ENCODE assay signal across 16 mouse cellular contexts in the genomic region with DNA sequence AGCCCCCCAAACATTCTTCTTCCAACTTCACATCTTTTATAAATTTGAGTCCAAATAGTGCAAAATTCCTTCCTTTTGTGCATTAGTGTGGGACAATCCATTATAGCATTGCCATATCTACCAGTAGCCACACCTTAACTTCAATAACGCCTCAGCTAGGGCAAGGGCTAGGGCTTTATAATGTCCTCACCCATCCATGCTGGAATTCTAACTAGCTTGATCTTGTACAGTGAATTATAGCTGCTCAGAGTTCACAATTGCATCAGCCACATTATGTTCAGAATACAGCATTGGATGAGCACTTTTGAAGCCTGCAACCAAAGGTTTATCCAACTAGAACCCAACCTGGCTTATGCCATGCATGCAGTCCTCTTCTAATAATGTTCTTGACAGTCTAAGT.
"Had no signal": no experiment of that assay in that cellular context is flagged by ENCODE, and none has a peak within 500 bp of the region (broad histone marks: within the 10 kb centered on the region; RNA-seq: fewer than 3 reads in every experiment).

No protein-coding gene starts in this region.

- H3K36me3 ChIP-seq: neural tube, embryonic 13.5 days; neural tube, embryonic 15.5 days; stomach, embryonic 15.5 days had no signal

- H3K4me1 ChIP-seq: neural tube, embryonic 13.5 days; neural tube, embryonic 15.5 days; stomach, embryonic 15.5 days had no signal

- H3K27ac ChIP-seq: neural tube, embryonic 13.5 days; neural tube, embryonic 15.5 days; stomach, embryonic 15.5 days; stomach, postnatal 0 days had no signal

- H3K9ac ChIP-seq: neural tube, embryonic 13.5 days; neural tube, embryonic 15.5 days; stomach, embryonic 15.5 days had no signal

- H3K27me3 ChIP-seq: neural tube, embryonic 13.5 days; neural tube, embryonic 15.5 days; stomach, embryonic 15.5 days had no signal

- H3K4me2 ChIP-seq: neural tube, embryonic 13.5 days; neural tube, embryonic 15.5 days; stomach, embryonic 15.5 days had no signal

- DNase-seq: retina, postnatal 1 day; right cerebral cortex, adult 18-20 months; right cerebral cortex, postnatal 14 days; right cerebral cortex, postnatal 25 days; right cerebral cortex, postnatal 4 days; spleen, adult 18-20 months; thymus, adult 18-20 months; thymus, adult 2 months; thymus, postnatal 14 days; thymus, postnatal 25 days; thymus, postnatal 36 days; thymus, postnatal 4 days had no signal

- H3K4me3 ChIP-seq: neural tube, embryonic 13.5 days; neural tube, embryonic 15.5 days; stomach, embryonic 15.5 days had no signal

- H3K9me3 ChIP-seq: neural tube, embryonic 13.5 days; neural tube, embryonic 15.5 days; stomach, embryonic 15.5 days had no signal
